Mouse (Mus musculus) layer of hippocampus, postnatal 36 days (tissue): Measurements from ENCODE around the gene Cngb1. TPM values are rescaled to one million over a fixed set of nuclear protein-coding genes. Genes with fewer than 3 reads are reported as not detected.

Experiments used
- DNase-seq, 2 experiments: peaks; one replicate each; pipeline ENCODE4 v3.0.0; 2022
- total RNA-seq, 2 experiments: library from RNA; stranded (reverse); gene quantifications; 2 replicates each; pipeline ENCODE4 v1.2.3; 2021

The Cngb1 gene
- total RNA-seq, 2 experiments from 2014 or later = 0.66 to 0.95 TPM

GRCm38 (mm10) chr8:95323201-95323600 is 16.8 kb upstream of the Cngb1 start:
- DNase-seq = no peak

GRCm38 (mm10) chr8:95320224-95321139 is 14.1 kb upstream of the Cngb1 start:
- no peak for DNase-seq

- no peak for DNase-seq
Observed at GRCm38 (mm10) chr8:95315350-95315749, 9.0 kb upstream of the Cngb1 start.

- DNase-seq = no peak
Observed at GRCm38 (mm10) chr8:95314707-95315106, 8.3 kb upstream of the Cngb1 start.

- no peak for DNase-seq
Observed at GRCm38 (mm10) chr8:95313857-95314256, 7.5 kb upstream of the Cngb1 start.

- DNase-seq = no peak
Observed at GRCm38 (mm10) chr8:95312836-95313235, 6.5 kb upstream of the Cngb1 start.

GRCm38 (mm10) chr8:95310342-95310970 is 4.1 kb upstream of the Cngb1 start, which contains the start of gene Tepp:
Gene Tepp (plus strand): TSS chr8:95310566.
- no peak for DNase-seq

- no peak for DNase-seq
Observed at GRCm38 (mm10) chr8:95305526-95305925, 859 bp downstream of the Cngb1 start.

GRCm38 (mm10) chr8:95302410-95302809 is 4.0 kb downstream of the Cngb1 start:
- DNase-seq = no peak

GRCm38 (mm10) chr8:95293891-95294290 is 12.5 kb downstream of the Cngb1 start:
- no peak for DNase-seq

- DNase-seq = peak; percentile 8 to 21
Observed at GRCm38 (mm10) chr8:95293172-95293571, 13.2 kb downstream of the Cngb1 start.

GRCm38 (mm10) chr8:95289066-95289650 is 17.2 kb downstream of the Cngb1 start:
- DNase-seq = no peak

- peak; percentile 5 to 17 for DNase-seq
Observed at GRCm38 (mm10) chr8:95281493-95281892, 24.9 kb downstream of the Cngb1 start.

GRCm38 (mm10) chr8:95272871-95273270 is 33.5 kb downstream of the Cngb1 start:
- no peak for DNase-seq

GRCm38 (mm10) chr8:95271841-95272240 is 34.5 kb downstream of the Cngb1 start:
- DNase-seq = no peak

- no peak for DNase-seq
Observed at GRCm38 (mm10) chr8:95270501-95270900, 35.9 kb downstream of the Cngb1 start.

GRCm38 (mm10) chr8:95262181-95262580 is 44.2 kb downstream of the Cngb1 start:
- no peak for DNase-seq

- DNase-seq = no peak
Observed at GRCm38 (mm10) chr8:95255611-95256010, 50.8 kb downstream of the Cngb1 start.

- peak; percentile 90 to 94 for DNase-seq
Observed at GRCm38 (mm10) chr8:95254564-95255434, 51.6 kb downstream of the Cngb1 start.

GRCm38 (mm10) chr8:95252056-95252455 is 54.3 kb downstream of the Cngb1 start:
- DNase-seq = no peak

GRCm38 (mm10) chr8:95249847-95250246 is 56.5 kb downstream of the Cngb1 start:
- DNase-seq = no peak

- DNase-seq = no peak
Observed at GRCm38 (mm10) chr8:95247277-95247676, 59.1 kb downstream of the Cngb1 start.
